Mouse (Mus musculus) T-helper 17 cell (primary cell): ENCODE measurements around the gene Adamts6.

Experiments
- in situ Hi-C, 2 experiments: fragments of 300-600 bp; cut with MboI, MseI; formaldehyde crosslinking; loops; 1 replicate in 1 of 2; 2 replicates in 1 of 2; pipeline ENCODE4 v1.15.1; 2025; ENCODE audit warnings: high pct_unique_total_duplicates in 2 of 2

Gene Adamts6

GRCm38 (mm10) chr13:104453271-104453974 lies 165.8 kb downstream of the Adamts6 start:
- in situ Hi-C loops, result no loop called here

- in situ Hi-C loops, result loop anchor here in 1 of 2 experiments (10.0 kb wide), 1 partner anchor 1365 kb away; no protein-coding TSS in a partner anchor
Measured at GRCm38 (mm10) chr13:104460287-104460686, 172.7 kb downstream of the Adamts6 start.

- in situ Hi-C loops, result loop anchor here in 1 of 2 experiments (10.0 kb wide), 1 partner anchor 1373 kb away; no protein-coding TSS in a partner anchor
Measured at GRCm38 (mm10) chr13:104468061-104468460, 180.4 kb downstream of the Adamts6 start.

GRCm38 (mm10) chr13:104476285-104476956 lies 188.8 kb downstream of the Adamts6 start:
- in situ Hi-C loops, result no loop called here

GRCm38 (mm10) chr13:104482426-104483089 lies 194.9 kb downstream of the Adamts6 start:
- in situ Hi-C loops, result no loop called here

GRCm38 (mm10) chr13:104483111-104483722 lies 195.6 kb downstream of the Adamts6 start:
- in situ Hi-C loops, result no loop called here

GRCm38 (mm10) chr13:104491046-104491811 lies 203.6 kb downstream of the Adamts6 start:
- in situ Hi-C loops, result no loop called here

GRCm38 (mm10) chr13:104493466-104493993 lies 205.9 kb downstream of the Adamts6 start:
- in situ Hi-C loops, result no loop called here

- in situ Hi-C loops, result no loop called here
Measured at GRCm38 (mm10) chr13:104494200-104494873, 206.7 kb downstream of the Adamts6 start.

- in situ Hi-C loops, result no loop called here
Measured at GRCm38 (mm10) chr13:104497592-104497991, 210.0 kb downstream of the Adamts6 start.

- in situ Hi-C loops, result no loop called here
Measured at GRCm38 (mm10) chr13:104498669-104499068, 211.0 kb downstream of the Adamts6 start.

- in situ Hi-C loops, result no loop called here
Measured at GRCm38 (mm10) chr13:104499116-104500040, 211.7 kb downstream of the Adamts6 start.

GRCm38 (mm10) chr13:104502406-104502805 lies 214.8 kb downstream of the Adamts6 start:
- in situ Hi-C loops, result no loop called here

GRCm38 (mm10) chr13:104504043-104504442 lies 216.4 kb downstream of the Adamts6 start:
- in situ Hi-C loops, result no loop called here

- in situ Hi-C loops, result no loop called here
Measured at GRCm38 (mm10) chr13:104506165-104506875, 218.7 kb downstream of the Adamts6 start.

GRCm38 (mm10) chr13:104507671-104508070 lies 220.0 kb downstream of the Adamts6 start:
- in situ Hi-C loops, result no loop called here

GRCm38 (mm10) chr13:104509561-104510493 lies 222.2 kb downstream of the Adamts6 start:
- in situ Hi-C loops, result loop anchor here in 1 of 2 experiments (5.0 kb wide), 1 partner anchor 97 kb away; no protein-coding TSS in a partner anchor
